Mouse (Mus musculus): ENCODE results near the gene Setd1a.

Gene Setd1a

DNA sequence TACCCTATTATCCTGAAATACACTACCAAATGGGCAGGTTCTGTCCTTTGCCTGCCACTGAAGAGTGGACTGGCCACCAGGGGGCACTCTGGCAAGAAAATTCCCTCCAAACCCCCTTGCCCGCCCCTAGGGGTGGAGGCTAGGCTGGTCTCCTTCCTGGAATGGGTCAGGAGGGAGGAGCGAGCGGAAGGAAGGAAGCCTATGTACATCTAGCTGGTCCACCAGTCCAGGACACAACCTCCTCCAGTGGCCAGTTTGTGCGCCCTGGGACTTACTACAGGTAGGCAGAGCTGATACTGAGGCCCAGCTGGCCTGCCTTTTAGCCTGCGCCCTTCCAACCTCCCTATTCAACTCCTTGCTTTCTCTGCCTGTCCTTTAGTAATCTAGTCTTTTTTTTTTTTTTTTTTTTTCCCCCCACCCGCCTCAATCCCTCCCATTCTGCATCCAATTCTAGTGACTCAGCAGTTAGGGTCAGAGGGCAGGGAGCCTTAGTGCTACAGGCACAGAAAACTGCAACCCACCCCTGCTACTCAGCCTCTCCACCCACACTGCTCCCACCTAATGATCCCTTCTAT is 24.1 kb downstream of the Setd1a start, which contains the start of gene Hsd3b7:
Gene Hsd3b7 (plus strand): TSS at position 170 of the 575 bp plus-strand sequence.
- DNase-seq (ENCODE audit: low read depth, low spot score) = peak; percentile 73

DNA sequence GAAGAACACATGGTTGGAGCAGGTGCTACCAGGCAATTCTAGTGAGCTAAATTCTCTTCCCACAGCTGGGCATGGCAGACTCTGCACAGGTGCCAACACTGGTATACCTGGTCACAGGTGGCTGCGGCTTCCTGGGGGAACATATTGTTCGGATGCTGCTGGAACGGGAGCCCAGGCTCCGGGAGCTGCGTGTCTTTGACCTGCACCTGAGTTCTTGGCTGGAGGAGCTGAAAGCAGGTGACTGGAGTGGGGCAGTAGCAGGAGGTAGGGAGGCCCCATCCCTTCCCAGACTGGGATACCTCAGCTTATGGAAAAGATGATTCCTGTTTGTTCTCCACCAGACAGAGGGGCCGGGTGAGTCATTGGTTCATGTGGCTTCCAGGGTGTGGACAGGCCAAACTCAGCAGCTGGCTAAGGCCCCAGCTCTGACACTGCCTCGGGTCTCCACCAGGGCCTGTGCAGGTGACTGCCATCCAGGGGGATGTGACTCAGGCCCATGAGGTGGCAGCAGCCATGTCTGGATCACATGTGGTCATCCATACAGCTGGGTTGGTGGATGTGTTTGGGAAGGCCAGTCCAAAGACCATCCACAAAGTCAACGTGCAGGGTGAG is 24.6 kb downstream of the Setd1a start:
- no peak for DNase-seq (ENCODE audit: low read depth, low spot score)

DNA sequence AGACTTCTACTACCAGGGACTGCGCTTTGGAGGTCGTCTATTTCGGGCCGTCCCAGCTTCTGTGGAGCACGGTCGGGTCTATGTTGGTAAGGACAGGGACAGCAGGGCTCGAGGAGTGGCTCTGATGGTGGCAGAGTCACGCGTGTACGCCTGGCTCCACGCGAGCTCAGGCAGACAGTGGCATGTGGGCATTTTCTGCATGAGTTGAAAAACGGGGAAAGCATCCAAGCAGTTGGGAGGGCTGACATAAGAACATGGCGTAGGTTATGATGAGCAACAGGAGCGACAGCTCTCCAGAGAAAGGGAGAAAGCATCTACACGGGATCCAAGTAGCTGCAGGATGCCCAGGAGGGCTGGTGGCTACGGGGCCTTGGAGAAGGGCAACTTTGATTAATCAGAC is 25.8 kb downstream of the Setd1a start:
- DNase-seq (ENCODE audit: low read depth, low spot score) = no peak

DNA sequence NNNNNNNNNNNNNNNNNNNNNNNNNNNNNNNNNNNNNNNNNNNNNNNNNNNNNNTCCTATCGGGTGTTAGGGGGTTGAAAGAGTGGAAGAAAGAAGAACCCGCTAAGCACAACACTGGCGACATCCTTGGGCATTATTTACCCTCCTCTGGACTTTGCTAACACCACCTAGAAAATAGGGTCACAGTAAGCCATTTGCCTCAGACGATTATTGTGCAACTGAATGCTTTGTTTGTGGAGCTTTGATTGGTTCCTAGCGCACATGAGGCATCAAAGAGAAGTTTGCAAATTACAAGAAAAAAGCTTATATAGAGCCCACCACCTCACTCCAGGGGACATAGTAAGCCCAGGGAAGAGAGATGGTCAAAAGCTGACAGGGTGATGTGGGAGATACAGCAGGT is 32.4 kb downstream of the Setd1a start:
- no peak for DNase-seq (ENCODE audit: low read depth, low spot score)

DNA sequence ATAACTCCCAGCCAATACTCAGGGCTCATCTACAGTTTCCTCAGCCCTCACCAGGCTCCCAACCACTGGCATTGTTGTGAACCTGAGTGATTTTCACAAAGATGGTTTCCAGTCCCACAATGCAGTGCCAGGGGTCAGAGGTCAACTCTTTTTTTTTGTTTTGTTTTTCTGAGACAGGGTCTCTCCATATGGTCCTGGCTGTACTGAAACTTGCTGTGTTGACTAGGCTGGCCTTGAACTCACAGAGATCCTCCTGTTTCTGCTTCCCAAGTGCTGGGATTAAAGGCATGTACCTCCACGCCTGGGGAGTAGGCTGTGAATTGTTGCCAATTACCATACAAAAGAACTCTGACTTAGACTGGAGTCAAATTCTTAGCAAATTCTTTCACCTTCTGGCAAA is 33.4 kb downstream of the Setd1a start:
- DNase-seq (ENCODE audit: low read depth, low spot score) = no peak

DNA sequence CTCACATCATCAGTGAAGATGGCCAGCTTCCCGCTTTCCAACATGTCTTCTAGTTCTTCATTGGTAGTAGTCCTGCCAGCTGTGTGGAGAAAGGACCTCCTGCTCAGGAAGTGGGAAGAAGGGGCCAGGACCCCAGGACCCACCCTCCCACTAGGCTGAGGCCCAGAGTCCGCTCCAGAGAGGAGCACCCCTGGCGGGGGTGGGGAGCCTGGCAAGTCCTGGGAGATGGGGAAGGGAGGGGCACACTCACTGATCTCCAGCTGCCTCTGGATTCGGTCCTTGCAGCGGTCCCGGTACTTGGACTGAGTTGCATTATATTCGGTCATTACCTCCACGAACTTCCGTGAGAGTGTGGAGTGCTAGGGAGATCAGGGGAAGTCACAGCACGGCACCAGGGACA is 34.2 kb downstream of the Setd1a start:
- no peak for DNase-seq (ENCODE audit: low read depth, low spot score)

DNA sequence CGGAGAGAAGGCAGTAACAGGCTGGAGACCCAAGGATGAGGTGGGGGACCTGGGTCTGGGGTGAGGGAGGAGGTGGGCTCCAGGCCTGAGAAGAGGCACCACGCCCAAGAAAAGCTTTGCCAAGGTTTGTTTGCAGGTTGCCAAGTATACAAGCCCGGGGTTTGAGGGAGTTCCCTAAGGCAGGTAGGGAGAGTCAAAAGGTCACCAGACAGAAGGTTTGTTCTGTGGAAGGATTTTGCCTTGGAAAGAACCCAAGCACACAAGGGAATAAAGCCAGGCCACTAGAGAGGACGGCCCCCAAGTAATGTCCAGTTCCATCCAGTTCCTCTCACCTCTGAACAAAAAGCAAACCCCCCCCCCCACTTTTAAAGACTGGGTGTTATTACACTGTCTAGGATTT is 34.8 kb downstream of the Setd1a start:
- no peak for DNase-seq (ENCODE audit: low read depth, low spot score)

DNA sequence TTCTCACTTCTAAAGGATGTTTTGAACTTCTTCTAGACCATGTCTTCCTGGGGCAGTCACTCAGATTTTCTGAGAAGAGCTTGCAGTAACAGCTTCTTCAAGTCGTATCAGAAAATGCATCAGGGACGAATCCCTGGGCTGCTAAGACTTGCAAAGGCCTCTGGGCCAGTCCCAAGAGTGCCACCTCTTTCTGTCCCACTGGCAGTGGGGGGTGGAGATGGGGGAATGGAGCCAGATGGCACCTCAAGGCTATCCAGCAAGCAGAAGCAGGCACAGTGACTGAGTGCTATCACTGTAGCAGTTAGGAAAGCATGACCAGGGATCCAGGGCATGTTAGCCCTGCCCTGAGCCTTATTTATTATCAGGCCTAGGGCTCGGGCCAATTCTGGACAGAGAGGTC is 35.8 kb downstream of the Setd1a start:
- no peak for DNase-seq (ENCODE audit: low read depth, low spot score)

DNA sequence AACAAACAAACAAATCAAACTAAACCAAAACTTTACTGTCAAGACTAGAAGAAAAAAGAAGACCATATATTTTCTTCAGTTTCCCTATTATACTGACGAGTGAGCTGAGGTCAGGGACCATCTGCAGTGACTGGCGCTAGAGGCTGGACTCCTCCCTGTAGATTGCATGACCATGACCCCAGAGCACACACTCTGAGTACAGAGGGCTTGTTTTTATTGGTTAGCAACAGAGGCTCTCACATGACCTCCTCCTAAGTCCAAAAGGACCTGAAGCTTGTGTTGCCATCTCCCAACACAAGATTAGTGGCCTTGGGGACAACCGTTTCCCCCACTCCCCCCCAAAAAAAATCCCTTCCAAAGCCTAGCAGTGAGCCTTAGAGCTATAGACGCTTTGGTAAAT is 37.4 kb downstream of the Setd1a start:
- DNase-seq (ENCODE audit: low read depth, low spot score) = no peak

DNA sequence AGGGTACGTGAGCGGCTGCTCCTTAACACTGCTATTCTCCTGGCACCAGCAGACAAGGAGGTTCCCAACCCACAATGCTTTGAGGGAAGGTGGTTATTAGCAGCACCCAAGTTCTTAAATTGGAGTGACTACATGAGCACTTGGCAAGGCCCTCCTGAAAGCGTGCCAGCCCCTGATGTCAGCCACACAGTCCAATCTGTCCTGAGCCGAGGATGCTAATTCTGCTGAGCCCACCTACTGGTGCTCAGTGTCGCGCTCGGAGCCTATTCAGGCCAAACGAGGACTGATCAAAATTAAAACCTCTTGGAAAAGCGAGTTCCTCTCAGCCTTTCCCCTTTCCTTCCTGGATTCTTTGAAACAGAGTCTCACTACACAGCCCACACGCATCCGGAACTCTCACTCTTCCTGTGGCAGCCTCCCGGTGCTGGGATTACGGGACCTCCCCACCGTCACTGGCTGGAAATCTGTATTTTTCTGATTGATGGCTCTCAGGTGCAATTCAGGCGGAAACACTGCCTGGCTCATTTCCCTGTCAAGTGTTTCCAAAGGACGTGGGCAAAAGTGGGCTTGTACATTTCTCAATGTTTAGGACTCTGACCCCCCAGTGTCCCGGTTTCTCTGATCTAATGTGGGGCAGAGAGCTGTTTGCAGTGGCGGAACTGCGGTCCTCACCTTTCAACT is 37.9 kb downstream of the Setd1a start:
- DNase-seq (ENCODE audit: low read depth, low spot score) = no peak

DNA sequence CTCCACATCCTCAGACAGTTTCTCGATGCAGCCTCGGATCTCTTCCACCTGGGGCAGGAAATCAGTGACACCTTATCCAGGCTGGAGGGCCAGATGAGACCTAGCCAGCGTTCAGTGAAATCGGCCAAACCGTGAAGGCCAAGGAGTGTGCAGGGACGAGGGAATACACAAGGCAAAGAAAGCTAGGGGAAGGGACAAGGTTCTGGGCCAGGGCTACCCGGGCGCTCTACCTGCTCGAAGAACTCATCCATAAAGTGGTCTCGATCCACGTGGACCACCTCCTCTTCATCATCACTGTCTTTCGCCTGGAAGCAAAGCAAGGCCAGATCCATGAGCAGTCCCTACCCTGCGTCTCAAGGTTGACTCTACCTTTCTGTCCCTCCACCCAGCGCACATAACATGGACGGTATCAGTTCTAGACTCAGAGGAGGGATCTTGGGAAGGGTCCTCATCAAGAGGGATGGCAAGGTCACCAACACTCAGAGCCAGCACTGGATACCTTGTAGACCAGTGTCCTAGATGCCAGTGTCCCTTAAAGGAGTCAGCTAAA is 38.7 kb downstream of the Setd1a start:
- no peak for DNase-seq (ENCODE audit: low read depth, low spot score)

DNA sequence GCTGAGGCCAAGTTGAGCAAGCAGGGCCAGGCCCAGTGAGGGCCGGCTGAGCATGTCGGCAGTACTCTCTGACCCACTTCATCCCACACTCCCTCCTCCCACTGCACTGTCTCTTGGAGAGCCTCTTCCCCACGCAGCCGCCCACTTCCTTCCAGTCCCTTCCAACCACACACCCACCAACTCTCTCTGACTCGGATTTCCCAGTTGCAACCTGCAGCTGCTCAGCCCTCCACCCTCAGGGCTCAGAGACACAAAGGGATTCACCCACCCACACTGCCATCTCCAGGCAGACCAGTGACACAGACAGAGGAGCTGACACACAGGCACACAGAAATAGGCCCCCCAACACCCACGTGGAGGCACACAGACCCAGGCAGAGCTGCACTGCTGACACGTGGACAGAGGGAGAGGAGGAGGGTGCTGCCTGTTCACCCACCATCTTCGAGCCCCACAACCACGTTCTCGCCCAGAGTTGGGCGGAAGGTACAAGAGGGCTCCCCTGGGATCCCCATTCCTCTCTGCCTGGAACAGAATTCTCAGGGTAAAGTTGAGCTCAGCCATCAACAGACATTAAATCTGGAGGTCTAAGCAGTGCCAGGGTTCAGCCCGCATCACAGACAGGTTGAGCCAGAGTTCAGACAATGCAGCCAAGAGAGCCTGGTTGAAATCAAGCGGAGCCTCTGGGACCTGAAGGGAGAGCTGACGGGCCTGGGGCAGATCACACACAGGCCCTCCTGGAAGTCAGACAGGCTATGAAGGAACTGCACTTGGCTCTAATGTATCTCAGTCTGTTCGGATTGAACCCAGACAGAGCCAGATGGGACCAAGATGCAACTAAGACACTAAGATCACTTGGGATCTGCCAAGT is 39.7 kb downstream of the Setd1a start:
- no peak for DNase-seq (ENCODE audit: low read depth, low spot score)

DNA sequence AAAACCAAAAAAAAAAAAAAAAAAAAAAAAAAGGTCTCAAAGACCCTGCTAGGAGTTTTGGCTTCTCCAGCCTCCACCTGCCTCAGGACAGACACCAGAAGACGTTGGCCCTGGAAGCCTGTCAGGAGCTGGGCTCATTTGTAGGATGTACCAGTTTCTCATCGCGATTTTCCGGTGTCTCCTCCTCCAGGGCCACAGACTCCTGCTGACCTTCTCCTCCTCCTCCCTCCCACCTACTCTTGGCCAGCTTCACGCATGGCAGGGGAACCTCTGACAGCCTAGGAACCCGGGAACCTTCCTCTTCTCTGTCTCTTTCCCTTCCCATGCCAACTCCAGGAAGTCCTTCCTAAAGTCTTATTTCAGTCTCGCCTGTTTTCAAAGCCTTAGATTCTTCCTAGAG is 40.6 kb downstream of the Setd1a start:
- no peak for DNase-seq (ENCODE audit: low read depth, low spot score)

DNA sequence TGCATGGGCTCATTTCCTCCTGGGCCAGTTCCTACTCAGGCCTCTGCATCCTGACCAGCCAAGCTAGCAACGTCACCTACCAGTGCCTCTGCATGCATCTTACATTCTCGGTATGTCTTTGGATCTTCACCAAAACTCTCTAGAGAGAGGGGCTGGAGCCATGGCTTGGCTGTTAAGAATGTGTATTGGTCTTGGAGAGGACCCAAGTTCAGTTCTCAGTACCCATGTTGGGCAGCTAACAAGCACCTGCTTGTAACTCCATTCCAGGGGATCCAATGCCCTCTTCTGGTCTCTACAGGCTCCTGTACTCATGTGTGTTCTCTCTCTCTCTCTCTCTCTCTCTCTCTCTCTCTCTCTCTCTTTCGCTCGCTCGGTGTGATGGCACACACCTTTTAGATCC is 41.3 kb downstream of the Setd1a start:
- no peak for DNase-seq (ENCODE audit: low read depth, low spot score)

DNA sequence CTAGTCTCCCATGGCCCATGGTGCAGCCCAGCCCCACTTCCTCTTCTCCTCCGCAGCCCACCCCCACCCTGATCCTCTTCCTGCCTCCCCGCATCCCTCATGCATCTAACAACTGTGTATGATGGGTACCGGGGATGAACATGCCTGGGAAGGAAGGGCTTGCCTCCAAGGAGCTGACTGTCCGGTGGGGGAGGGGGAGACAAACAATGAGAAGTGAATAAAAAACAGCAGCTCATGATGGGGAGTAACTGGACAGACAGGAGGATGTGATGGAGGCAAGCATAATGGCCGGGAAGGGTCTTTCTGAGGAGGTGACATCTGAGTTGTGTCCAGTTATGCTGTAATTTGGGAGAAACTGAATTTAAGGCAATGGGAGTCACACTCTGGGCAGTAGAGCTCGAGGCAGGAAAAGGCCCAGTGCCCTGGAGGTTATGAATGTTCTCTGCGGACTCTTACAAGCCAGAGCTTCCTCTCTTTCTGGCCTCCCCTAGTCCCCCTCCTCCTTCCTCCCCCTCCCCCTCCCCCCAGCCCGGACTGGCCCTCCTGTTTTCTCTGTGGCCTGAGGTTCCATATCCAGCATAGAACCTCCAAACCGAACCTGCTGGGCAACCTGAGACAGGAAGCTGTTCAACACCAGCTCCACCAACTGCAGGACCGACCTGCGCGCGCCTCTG is 44.5 kb downstream of the Setd1a start:
- no peak for DNase-seq (ENCODE audit: low read depth, low spot score)

DNA sequence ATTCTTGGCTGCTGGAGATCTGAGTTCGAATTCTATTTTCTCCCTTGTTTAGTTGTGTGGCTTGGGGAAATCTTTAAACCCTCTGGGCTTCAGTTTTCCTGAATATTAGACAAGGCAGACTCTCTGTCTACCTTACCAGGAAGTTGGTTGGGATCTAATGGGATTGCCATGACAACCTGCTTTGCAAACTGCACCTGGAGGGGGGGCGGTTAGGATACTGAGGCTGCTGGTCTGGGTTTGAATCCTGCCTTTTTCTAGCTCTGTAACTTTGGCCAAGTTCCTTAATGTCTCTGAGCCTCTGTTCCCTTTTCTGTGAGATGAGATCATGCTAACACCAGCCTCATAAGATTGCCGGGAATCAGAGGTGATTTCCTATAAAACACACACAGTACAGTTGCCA is 46.0 kb downstream of the Setd1a start:
- no peak for DNase-seq (ENCODE audit: low read depth, low spot score)

DNA sequence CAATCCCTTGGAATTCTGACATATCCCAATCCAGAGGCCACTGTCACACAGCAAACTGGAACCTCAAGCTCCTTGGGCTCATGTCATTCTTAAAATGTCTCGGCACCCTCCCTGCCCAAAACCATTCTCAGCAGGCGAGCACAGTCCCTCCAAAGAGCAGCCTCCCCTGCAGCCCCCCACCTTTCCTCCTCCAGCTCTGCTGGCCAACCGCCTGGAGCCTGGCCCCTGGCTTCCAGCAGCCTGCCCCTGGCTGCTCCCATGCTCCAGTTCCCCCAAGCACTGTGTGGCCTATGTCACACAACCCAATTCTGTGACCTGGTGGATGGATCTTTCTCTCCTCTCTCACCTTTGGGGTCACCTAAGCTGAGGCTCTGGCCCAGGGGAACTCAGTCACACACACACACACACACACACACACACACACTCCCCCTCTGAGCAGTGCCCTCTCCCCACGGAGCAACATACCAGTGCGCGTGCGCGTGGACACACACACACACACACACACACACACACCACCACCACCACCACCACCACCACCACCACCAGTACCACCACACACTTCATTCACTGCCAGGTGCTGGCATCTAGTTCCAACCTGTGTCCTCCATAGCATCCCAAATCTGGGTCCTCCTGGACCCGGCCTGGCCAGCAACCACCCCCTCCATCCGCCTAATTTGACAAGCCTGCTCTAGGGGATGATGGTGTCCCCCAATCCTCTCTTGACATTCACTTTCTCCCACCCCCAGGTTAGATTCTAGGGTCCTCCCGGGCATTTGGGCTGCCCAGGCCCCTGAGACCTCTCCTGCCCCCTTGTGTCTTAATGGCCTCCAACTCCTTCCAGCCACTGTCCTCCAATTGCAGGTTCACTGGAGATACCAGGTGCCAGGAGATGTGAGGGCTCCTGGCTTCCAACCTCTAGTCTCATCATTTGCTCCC is 47.0 kb downstream of the Setd1a start:
- no peak for DNase-seq (ENCODE audit: low read depth, low spot score)

DNA sequence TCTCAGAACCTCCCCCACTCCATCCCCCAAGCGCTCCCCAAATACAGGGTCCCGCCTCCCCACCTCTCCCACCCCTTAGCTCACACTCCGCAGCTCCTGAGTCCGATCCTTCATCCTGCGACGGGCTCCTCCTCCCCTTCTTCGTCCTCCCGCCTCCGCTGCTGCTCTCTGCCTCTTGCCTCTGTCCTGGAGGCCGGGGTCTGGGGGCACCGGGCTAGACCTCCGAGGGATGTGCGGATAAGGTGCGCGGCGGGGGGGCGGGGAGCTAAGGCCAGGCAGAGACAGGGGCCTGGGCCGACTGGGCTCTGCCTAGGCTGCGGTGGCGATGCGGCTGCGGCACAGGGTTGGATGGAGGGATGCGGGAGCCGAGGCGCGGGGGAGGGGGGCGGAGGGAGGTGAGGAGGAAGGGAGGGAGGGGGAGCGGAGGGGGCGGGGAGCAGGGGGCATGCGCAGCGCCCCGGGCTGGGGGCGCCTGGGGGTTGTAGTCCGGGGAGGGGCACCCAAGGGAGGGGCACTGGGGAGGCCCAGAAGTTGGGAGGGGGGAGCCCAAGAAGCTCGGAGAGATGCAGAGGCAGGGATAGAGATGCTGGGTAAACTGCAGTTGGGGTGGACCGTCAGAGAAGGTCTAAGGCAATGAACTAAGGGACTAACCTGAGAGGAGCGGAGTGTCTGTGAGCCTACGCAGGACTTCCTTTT is 47.9 kb downstream of the Setd1a start, which contains the start of the genes Stx4a and Stx1b:
Gene Stx4a (plus strand): TSS at position 119 of the 696 bp plus-strand sequence.
Gene Stx1b (minus strand): TSS at position 374 of the 696 bp plus-strand sequence.
- DNase-seq (ENCODE audit: low read depth, low spot score) = no peak

DNA sequence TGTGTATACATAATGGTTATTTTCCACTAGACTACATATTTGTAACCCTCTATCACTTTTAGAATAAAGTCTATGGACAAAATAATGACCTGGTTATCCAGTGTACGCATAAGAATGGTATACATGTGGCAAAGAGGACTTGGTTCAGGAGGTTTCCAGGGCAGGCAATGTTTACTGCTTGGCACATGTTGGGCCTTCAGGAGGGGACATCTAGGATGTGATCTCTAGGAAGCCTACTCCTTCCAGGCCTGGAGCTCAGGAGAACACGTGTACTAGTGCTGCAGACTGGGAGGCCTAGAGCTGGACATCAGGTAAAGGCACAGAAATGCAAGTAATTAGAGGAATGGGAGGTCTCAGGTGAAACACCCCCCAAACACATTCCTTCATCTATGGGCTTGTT is 59.1 kb downstream of the Setd1a start:
- no peak for DNase-seq (ENCODE audit: low read depth, low spot score)

DNA sequence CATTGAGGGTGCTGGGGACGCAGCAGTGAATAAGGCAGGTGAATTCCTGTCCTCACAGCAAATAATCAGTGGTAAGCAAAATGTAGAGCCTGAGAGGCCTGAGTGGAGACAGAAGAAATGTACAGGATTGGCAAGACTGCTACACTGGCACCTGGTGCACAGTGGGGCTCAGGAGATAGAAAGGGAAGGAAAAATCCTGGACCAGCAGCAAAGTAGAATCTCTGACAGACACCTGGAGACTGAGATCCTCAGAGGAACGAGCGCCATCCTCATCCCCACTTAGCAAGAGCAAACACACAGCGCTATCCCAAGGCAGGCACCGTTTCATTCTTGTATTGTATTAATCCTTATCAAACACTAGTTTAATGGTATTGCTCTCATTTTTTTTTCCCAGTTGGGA is 61.0 kb downstream of the Setd1a start:
- DNase-seq (ENCODE audit: low read depth, low spot score) = no peak

Data from CD4-positive helper T cell, adult 2 months (primary cell).